Mouse (Mus musculus) gastrocnemius, postnatal 25 days (tissue): ENCODE data around the gene Zbtb7a. TPM values are rescaled to one million over a fixed set of nuclear protein-coding genes. Genes with fewer than 3 reads are reported as not detected.

Experiments used
- DNase-seq: peaks from one replicate; pipeline ENCODE4 v3.0.0; 2022
- long read RNA-seq, 2 experiments: library from polyadenylated mRNA; stranded (forward); transcript quantifications; one replicate each; pipeline ENCODE4 v2.0.0; 2021
- total RNA-seq, 2 experiments: library from RNA; stranded (reverse); gene quantifications; 1 replicate in 1 of 2; 2 replicates in 1 of 2; pipeline ENCODE4 v1.2.3; 2021

Zbtb7a gene
- 10 to 100 TPM; 21.4 to 22.3 TPM for total RNA-seq
- long read RNA-seq, experiment 1, partial matches to known transcripts: 0 of 27 reads
- long read RNA-seq, experiment 1, other reads (novel, unspliced or antisense): 25 of 27 reads
- long read RNA-seq, experiment 2, full-length matches to known transcripts: 1 of 51 reads
- long read RNA-seq, experiment 2, partial matches to known transcripts: 4 of 51 reads
- long read RNA-seq, experiment 2, other reads (novel, unspliced or antisense): 46 of 51 reads

GRCm38 (mm10) chr10:81134966-81135681 is at the start of gene Zbtb7a:
Zbtb7a (plus strand) TSS chr10:81135220.
- no peak for DNase-seq

- no peak for DNase-seq
Measured at GRCm38 (mm10) chr10:81087021-81087420, 48.0 kb upstream of the Zbtb7a start.

- no peak for DNase-seq
Measured at GRCm38 (mm10) chr10:81089216-81089615, 45.8 kb upstream of the Zbtb7a start.

GRCm38 (mm10) chr10:81090621-81091020 is 44.4 kb upstream of the Zbtb7a start:
- no peak for DNase-seq

GRCm38 (mm10) chr10:81092465-81093250 is 42.4 kb upstream of the Zbtb7a start:
- DNase-seq: no peak

GRCm38 (mm10) chr10:81094931-81095678 is 39.9 kb upstream of the Zbtb7a start:
- no peak for DNase-seq

- peak; percentile 97 for DNase-seq
Measured at GRCm38 (mm10) chr10:81105565-81106112, 29.4 kb upstream of the Zbtb7a start, which contains the start of gene Map2k2. Map2k2 (plus strand) TSS chr10:81105915.

GRCm38 (mm10) chr10:81106113-81106721 is 28.8 kb upstream of the Zbtb7a start:
- peak; percentile 83 for DNase-seq

GRCm38 (mm10) chr10:81112946-81113345 is 22.1 kb upstream of the Zbtb7a start:
- no peak for DNase-seq

GRCm38 (mm10) chr10:81119625-81120024 is 15.4 kb upstream of the Zbtb7a start:
- DNase-seq: peak; percentile 61

GRCm38 (mm10) chr10:81120650-81121049 is 14.4 kb upstream of the Zbtb7a start:
- no peak for DNase-seq

- DNase-seq: no peak
Measured at GRCm38 (mm10) chr10:81122889-81123288, 12.1 kb upstream of the Zbtb7a start.

- no peak for DNase-seq
Measured at GRCm38 (mm10) chr10:81123500-81123899, 11.5 kb upstream of the Zbtb7a start.

GRCm38 (mm10) chr10:81134181-81134587 is 836 bp upstream of the Zbtb7a start:
- peak; percentile 76 for DNase-seq

- peak; percentile 79 for DNase-seq
Measured at GRCm38 (mm10) chr10:81135831-81136705, 1.0 kb downstream of the Zbtb7a start.

- DNase-seq: peak; percentile 89
Measured at GRCm38 (mm10) chr10:81136706-81137231, 1.7 kb downstream of the Zbtb7a start.

- DNase-seq: peak; percentile 99
Measured at GRCm38 (mm10) chr10:81137252-81138130, 2.5 kb downstream of the Zbtb7a start.

GRCm38 (mm10) chr10:81138131-81138782 is 3.2 kb downstream of the Zbtb7a start:
- peak; percentile 66 for DNase-seq
